Mouse (Mus musculus) liver, adult 2 months (tissue): Measurements from ENCODE around the gene Igfbp7.

ENCODE experiments used
- CTCF ChIP-seq: fragments of 200-500 bp; IDR thresholded peaks from 2 replicates; pipeline ENCODE4 v1.5.1; 2011; ENCODE audit warnings: low read depth, low read length, control low read depth
- POLR2A ChIP-seq: fragments of 200-500 bp; IDR thresholded peaks from 2 replicates; pipeline ENCODE4 v1.6.1; 2011; ENCODE audit warnings: low read length, control low read depth; ENCODE audit not compliant: insufficient read depth; ENCODE audit errors: extremely low read depth

DNA sequence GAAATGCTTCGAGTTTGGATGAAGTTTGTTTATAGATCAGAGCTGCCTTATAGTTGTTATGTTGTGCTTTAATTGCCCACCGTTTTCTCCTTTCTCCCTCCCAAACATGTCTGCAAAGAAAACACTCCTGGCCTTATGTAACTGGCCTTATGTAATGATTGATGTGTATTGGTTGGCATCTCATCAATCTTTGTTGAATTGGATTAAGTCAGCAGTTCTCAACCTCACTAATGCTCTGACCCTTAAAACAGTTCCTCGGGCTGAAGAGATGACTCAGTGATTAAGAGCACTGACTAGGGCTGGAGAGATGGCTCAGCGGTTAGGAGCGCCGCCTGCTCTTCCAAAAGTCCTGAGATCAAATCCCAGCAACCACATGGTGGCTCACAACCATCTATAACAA lies 92.9 kb downstream of the Igfbp7 start:
- no peak for TF ChIP-seq CTCF
- no peak for TF ChIP-seq POLR2A
